Mouse (Mus musculus): ENCODE data around the gene Prr13. TPM values are rescaled to one million over a fixed set of nuclear protein-coding genes. Genes with fewer than 3 reads are reported as not detected.

Gene Prr13
- polyA plus RNA-seq, 1 experiment = 127 TPM

DNA sequence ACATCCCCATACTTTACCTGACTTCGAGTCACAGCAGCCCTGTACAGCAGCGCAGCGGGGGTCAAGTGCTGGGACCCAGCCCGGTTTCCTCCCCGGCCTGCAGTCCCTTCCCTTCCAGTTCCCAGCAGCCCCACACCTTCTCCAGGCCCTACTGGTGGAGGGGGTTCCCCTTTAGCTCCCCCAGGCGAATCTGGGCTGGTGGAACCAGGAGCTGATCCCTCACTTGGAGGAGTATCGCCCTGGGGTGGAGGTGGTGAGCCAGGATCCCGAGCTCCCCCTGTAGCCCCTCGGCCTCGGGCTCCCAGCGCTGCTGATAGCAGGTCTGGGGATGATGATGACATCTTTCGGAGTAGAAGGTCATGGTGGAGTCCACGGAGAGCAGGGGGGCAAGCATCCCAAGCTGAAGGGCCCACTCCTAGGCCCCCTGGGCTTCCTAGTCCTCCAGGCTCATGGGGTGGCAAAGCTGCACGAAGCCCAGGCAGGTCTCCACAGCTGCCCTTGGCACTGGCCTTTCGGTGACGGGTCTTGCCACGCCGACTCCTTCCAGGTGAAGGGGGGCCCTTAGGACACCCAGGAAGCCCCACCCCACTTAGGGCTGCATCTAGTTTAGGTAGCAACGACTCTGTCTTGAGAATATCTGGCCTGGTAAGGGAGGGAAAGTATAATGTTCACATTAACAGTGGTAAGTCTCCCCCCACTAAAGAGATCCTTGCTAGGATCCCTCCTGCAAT lies 42.4 kb downstream of the Prr13 start:
- TF ChIP-seq CTCF (IDR thresholded peaks at IDR 0.05; ENCODE audit: borderline replicate concordance, insufficient read depth, low read length) (no peak), POLR2A (IDR thresholded peaks at IDR 0.05; ENCODE audit: low read depth, low read length) (no peak)
- no peak overlapping the region for H3K27ac ChIP-seq (ENCODE audit: insufficient read depth, low read length)

DNA sequence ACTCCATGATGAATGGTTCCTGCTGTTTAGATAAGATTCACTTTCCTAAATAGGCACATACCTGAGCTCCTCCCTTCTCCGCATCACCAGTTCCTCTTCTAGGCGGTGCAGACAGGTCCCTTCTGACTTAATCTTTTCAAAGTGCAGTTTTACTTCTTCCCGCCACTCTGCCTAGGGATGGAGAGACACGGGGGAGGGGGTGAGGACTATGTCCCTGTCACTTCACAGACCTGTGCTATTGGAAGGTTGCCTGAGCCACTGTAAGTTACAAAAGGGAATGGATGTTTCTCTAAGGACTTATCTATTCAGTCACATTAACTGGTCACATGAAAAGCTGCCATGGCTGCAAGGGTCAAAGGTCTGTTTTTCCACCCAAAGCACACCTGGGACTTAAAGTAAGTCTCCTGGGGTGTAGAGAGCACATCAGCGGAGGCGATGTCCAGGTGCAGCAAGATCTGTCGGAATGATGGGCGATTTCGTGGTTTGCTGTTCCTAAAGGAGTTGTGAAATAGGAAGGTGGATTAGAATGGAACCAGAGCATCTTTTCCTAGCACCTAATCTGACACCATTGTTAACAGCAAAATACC lies 43.5 kb downstream of the Prr13 start:
- H3K4me3 ChIP-seq (ENCODE audit: insufficient read depth, low read length) = no peak overlapping the region
- H3K4me1 ChIP-seq (ENCODE audit: control insufficient read depth, insufficient read depth, low read length) = no peaks in the 10 kb centered on the region
- H3K27ac ChIP-seq (ENCODE audit: insufficient read depth, low read length) = no peak overlapping the region
- TF ChIP-seq CTCF (IDR thresholded peaks at IDR 0.05; ENCODE audit: borderline replicate concordance, insufficient read depth, low read length) = no peak
- no peak for TF ChIP-seq POLR2A (IDR thresholded peaks at IDR 0.05; ENCODE audit: low read depth, low read length)

More for the DNA sequence above, 42.4 kb downstream of the Prr13 start:
- H3K4me1 ChIP-seq (ENCODE audit: control insufficient read depth, insufficient read depth, low read length) = no peaks in the 10 kb centered on the region
- H3K4me3 ChIP-seq (ENCODE audit: insufficient read depth, low read length) = no peak overlapping the region

DNA sequence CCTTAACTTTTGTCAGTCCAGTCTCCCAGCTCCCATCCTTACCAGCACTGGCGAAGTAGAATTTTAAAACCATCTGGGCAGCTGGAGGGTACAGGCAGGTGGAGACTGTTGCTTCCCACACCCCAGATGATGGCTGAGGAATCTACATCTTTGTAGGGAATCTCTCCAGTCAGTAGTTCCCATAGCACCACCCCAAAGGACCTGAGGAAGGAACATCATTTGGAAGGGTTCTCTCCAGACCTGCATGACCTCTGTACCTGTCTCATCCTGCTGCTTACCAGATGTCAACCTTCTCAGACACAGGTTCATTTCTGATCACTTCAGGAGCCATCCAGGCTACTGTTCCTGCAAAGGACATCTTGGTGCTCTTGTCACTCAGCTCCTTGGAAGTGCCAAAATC lies 44.6 kb downstream of the Prr13 start, which contains the start of gene Gm10337:
Gm10337 (plus strand) TSS at position 276 of the 400 bp plus-strand sequence.
- H3K27ac ChIP-seq (ENCODE audit: insufficient read depth, low read length) = no peak within 1 kb of the TSS
- H3K4me3 ChIP-seq (ENCODE audit: insufficient read depth, low read length) = no peak within 1 kb of the TSS
- H3K4me1 ChIP-seq (ENCODE audit: control insufficient read depth, insufficient read depth, low read length) = no peaks in the 10 kb centered on the region
- no peak for TF ChIP-seq CTCF (IDR thresholded peaks at IDR 0.05; ENCODE audit: borderline replicate concordance, insufficient read depth, low read length)
- TF ChIP-seq POLR2A (IDR thresholded peaks at IDR 0.05; ENCODE audit: low read depth, low read length) = no peak

DNA sequence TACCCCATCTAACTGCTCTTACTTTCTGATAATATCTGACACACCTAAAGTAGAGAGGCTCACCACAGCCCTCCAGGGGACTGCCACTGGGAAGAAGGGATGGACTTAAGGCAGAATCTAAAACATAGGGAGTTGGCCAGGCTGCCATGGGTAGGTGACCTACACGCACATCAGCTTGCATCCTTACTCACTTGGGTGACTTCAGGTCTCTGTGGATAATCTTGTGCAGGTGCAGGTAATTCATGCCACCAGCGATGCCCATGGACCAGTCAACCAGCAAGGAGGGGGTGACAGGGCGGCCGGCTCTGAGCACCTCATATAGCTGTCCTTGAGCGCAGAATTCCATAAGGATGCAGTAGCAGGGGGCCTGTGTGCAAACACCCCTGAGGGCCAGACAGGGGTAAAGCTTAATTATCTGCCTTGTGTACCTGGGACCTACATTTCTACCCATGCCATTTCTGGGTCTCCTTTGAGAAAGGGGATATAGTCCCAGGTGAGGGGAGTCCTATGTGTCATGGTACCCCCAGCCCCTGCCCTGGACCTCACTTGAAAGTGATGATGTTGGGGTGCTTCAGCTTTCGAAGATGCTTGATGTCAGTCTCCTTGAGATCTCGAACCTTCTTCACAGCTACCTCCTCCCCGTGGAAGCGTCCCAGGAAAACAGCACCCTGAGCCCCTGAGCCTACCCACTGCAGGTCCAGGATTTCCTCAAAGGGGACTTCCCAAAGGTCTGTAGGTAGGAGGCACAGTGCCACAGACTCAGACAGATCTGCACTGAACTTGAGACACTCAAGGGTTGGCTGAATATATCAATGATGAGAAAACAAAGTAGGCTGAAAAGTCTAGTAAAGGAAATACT lies 45.3 kb downstream of the Prr13 start:
- no peak overlapping the region for H3K4me3 ChIP-seq (ENCODE audit: insufficient read depth, low read length)
- TF ChIP-seq POLR2A (IDR thresholded peaks at IDR 0.05; ENCODE audit: low read depth, low read length) (no peak), CTCF (IDR thresholded peaks at IDR 0.05; ENCODE audit: borderline replicate concordance, insufficient read depth, low read length) (no peak)
- H3K4me1 ChIP-seq (ENCODE audit: control insufficient read depth, insufficient read depth, low read length) = no peaks in the 10 kb centered on the region
- no peak overlapping the region for H3K27ac ChIP-seq (ENCODE audit: insufficient read depth, low read length)

DNA sequence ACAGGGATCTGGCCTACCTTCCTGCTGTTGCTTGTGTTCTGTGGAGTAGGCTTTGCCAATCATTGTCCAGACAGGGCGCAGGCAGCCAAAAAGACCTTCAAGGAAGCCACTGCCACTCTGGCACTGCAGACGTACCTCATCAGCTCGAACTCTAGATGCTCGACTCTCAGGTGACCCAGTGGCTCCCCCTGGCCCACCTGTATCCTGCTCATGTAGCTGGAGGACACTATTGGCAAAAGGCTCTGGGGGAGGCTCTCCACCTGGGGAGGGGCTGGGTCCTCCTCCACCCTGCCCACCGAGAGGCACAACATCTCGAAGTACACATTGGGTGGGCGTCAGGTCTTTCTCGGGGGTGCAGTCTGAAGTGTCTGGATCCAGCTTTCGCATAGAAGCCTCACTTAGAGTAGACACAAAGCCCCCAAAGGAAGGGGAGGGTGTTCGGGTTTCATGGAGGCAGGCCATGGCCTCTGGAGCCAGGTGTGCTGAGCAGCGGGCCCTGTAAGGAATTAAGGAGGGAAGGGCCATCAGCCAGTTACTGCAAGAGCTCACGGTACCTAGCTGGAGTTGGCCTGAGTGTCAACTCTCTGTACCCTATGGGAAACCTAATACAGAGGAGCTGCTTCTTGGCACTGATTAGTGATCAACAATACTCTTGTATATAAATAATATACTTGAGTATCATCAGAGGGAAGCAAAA lies 46.4 kb downstream of the Prr13 start:
- no peaks in the 10 kb centered on the region for H3K4me1 ChIP-seq (ENCODE audit: control insufficient read depth, insufficient read depth, low read length)
- no peak for TF ChIP-seq POLR2A (IDR thresholded peaks at IDR 0.05; ENCODE audit: low read depth, low read length)
- no peak for TF ChIP-seq CTCF (IDR thresholded peaks at IDR 0.05; ENCODE audit: borderline replicate concordance, insufficient read depth, low read length)

DNA sequence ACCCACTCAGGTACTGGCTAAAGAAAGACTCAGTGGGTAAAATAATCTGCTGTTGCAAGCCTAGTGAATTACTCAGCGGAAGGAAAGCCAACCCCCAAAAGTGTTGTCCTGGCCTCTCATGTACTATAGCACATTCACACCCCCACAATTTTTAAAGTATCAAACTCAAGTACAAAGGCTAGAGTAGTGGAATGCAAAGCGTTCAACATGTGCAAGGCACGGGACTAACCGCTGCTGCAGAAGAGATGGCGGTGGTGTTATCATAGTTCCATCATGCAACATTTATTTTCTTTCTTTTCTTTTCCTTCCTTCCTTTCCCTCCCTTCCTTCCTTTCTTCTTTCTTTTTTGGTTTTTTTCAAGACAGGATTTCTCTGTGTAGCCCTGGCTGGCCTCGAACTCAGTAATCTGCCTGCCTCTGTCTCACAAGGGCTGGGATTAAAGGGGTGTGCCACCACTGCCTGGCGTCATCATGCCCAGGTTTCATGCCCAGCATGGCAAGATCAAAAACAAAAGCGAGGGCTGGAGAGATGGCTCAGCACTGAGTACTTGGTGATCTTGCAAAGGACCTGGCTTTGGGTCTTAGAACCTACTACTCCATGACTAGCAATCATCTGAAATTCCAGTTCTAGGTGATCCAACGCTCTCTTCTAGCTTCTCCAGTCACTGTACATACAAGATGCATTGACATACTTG lies 47.1 kb downstream of the Prr13 start:
- no peak overlapping the region for H3K27ac ChIP-seq (ENCODE audit: insufficient read depth, low read length)
- no peaks in the 10 kb centered on the region for H3K4me1 ChIP-seq (ENCODE audit: control insufficient read depth, insufficient read depth, low read length)
- no peak overlapping the region for H3K4me3 ChIP-seq (ENCODE audit: insufficient read depth, low read length)
- no peak for TF ChIP-seq POLR2A (IDR thresholded peaks at IDR 0.05; ENCODE audit: low read depth, low read length)
- TF ChIP-seq CTCF (IDR thresholded peaks at IDR 0.05; ENCODE audit: borderline replicate concordance, insufficient read depth, low read length) = no peak

More for the DNA sequence above, 46.4 kb downstream of the Prr13 start:
- H3K27ac ChIP-seq (ENCODE audit: insufficient read depth, low read length) = no peak overlapping the region
- H3K4me3 ChIP-seq (ENCODE audit: insufficient read depth, low read length) = no peak overlapping the region

DNA sequence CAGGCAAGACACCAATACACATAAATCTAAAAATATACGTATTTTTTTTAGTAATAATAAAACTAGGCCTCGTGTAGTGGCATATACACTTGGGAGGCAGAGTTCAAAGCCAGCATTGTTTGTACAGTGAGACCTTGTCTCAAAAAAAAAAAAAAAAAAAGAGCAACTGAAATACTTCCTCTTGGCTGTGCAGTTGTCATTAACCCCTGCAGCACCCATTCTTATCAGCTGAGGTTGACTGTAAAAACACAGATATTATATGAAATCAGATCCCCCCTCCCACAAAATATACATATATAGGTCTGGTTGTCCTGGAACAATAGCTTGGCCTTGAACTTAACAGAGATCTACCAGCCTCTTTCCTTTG lies 47.6 kb downstream of the Prr13 start:
- Histone ChIP-seq H3K27ac (ENCODE audit: insufficient read depth, low read length) (no peak overlapping the region), H3K4me1 (ENCODE audit: control insufficient read depth, insufficient read depth, low read length) (0 out of 2 replicates have a peak, but pooled peaks cover 4% of the 10 kb centered on the region), H3K4me3 (ENCODE audit: insufficient read depth, low read length) (no peak overlapping the region)
- TF ChIP-seq CTCF (IDR thresholded peaks at IDR 0.05; ENCODE audit: borderline replicate concordance, insufficient read depth, low read length) (no peak), POLR2A (IDR thresholded peaks at IDR 0.05; ENCODE audit: low read depth, low read length) (no peak)

DNA sequence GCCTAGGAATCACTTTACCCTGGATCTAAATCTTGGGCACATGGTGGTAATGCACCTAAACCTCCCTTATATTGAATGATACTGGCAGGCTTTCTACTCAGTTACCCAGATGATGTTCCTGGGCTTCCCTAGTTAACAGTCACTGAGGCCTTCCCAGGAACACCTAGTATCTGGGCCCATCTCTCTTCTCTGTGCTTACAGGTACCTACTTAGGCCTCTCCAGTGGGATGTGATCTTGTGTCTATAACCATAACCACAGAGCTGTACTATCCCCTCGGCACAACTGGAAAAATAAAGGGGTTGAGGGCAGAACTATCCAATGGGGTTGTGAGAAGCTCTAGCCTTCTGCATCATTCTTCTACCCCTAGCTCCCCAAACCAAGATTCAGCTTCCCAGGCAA lies 48.0 kb downstream of the Prr13 start:
- Histone ChIP-seq H3K4me3 (ENCODE audit: insufficient read depth, low read length) (no peak overlapping the region), H3K4me1 (ENCODE audit: control insufficient read depth, insufficient read depth, low read length) (0 out of 2 replicates have a peak, but pooled peaks cover 6% of the 10 kb centered on the region), H3K27ac (ENCODE audit: insufficient read depth, low read length) (no peak overlapping the region)
- no peak for TF ChIP-seq POLR2A (IDR thresholded peaks at IDR 0.05; ENCODE audit: low read depth, low read length)
- no peak for TF ChIP-seq CTCF (IDR thresholded peaks at IDR 0.05; ENCODE audit: borderline replicate concordance, insufficient read depth, low read length)

DNA sequence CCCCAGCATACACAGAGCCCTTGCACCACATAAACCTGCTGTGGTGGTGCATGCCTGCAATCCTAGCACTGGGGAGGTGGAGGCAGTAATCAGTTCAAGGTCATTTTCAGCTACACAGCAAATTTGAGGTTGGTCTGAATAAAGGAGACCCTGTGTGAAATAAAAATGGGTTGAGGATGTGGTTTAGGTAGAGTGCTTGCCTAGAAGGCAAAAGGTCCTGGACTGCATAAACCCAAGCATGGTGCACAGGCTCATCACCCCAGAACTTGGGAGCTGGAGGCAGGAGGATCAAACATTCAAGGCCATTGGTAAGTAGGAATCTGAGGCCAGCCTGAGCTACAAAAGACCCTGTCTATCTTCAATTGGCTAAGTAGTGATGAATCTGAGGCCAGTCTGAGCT lies 48.7 kb downstream of the Prr13 start:
- no peak overlapping the region for H3K4me3 ChIP-seq (ENCODE audit: insufficient read depth, low read length)
- H3K4me1 ChIP-seq (ENCODE audit: control insufficient read depth, insufficient read depth, low read length) = 0 out of 2 replicates have a peak, but pooled peaks cover 9% of the 10 kb centered on the region
- TF ChIP-seq POLR2A (IDR thresholded peaks at IDR 0.05; ENCODE audit: low read depth, low read length) (no peak), CTCF (IDR thresholded peaks at IDR 0.05; ENCODE audit: borderline replicate concordance, insufficient read depth, low read length) (no peak)
- no peak overlapping the region for H3K27ac ChIP-seq (ENCODE audit: insufficient read depth, low read length)

Measured in embryonic fibroblast, embryonic 13.5 days (primary cell).